Mouse (Mus musculus): Measurements from ENCODE around the gene Guca1a.

DNA sequence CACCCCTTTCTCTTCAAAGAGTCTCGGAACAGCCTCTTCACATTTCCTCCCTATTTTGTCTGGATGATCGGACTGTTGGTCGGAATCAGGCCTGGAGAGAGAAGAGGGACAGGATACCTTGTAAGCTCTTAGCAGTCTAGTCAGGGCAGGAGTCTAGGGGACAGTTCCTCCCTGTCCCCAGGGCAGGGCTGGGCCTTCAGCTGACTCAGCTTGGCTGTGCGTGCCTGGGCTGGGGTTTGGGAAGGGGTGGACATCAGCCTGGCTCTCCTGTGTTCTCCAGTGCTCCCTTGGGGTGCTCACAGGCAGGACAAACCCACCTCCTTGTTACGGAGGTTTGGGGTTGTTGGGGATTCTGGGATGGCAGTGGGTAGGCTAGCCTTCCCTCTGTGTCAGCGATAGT lies 38.2 kb upstream of the Guca1a start:
- TF ChIP-seq CTCF (conservative IDR thresholded peaks at IDR 0.05; ENCODE audit: low read length) (no peak), NANOG (IDR thresholded peaks at IDR 0.05; ENCODE audit: borderline replicate concordance, low read length) (no peak), POU5F1 (IDR thresholded peaks at IDR 0.05; ENCODE audit: borderline replicate concordance, low read length) (no peak)
